Mouse (Mus musculus): ENCODE measurements at regions not wholly inside any gene's neighbourhood (a gene's known extent, or its start where the extent isn't known, plus 50 kb on each side); places are given as distances from the start of the nearest gene placed in this dataset.

- DNase-seq: no peak
These were observed 71.4 kb downstream of the Emp1 start for GRCm38 (mm10) chr6:135433753-135434152.

DNA sequence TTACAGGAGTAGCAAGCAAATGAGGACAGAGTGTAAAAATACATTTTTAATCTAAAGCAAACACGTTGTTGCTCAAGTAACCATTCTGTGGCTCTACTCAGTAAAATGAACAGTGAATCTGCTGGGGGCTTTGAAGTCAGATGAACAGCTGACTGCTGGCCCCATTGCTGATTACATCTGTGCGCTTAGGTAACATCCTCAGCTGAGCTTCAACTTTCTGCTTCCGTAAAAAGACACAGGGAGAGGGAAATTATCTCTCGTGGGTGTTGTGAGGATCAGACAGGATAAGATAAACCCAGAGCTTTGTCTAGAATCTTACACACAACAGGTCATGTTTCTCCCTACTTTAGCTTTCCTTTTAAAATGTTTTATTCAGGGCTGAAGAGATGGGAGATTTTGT, 74.0 kb downstream of the Emp1 start:
- no peak for DNase-seq

- no peak for DNase-seq
These were observed 75.9 kb downstream of the Emp1 start for GRCm38 (mm10) chr6:135438271-135438670.

- DNase-seq: peak in 1 of 2 experiments; percentile 8
These were observed 79.0 kb downstream of the Emp1 start for GRCm38 (mm10) chr6:135441126-135441871.

GRCm38 (mm10) chr6:135444661-135445060, 82.3 kb downstream of the Emp1 start:
- DNase-seq: peak; percentile 92 to 96

GRCm38 (mm10) chr6:135445070-135445469, 82.7 kb downstream of the Emp1 start:
- no peak for DNase-seq

DNA sequence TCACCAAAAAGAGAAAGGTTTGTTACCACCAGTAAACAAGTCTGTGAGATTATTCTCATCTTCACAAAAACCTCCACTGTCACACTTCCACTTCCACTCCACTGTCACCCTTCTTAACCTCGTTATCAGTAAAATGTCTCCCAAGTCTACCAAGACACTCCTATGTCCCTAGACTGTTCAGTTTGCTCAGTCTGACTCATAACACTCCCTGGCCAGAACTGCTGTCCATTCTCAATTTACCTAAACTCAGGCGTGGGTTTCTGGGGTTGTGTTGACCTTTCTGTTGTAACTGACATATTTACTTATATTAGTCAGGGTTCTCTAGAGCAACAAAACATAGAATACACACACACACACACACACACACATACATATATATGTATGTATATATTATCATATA, 85.5 kb downstream of the Emp1 start:
- no peak for DNase-seq

DNA sequence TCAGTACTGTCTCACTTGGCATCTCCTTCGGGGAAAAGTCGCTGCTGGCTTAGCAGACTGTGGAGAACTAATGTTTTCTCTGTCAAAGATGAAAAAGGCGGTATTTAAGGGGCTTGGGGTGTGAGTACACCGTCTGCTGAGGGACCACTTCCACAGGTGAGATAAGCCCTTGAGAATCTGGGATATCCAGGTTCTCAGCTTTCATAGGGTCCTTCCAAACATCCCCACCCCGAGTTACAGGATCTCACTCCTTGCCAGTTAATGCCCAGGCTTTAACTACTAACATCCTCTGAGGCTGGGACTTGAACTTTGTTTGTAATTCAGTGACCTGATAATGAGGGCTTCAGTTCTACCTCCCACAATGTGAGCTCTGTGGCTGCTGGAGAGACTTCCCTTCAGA, 86.9 kb downstream of the Emp1 start:
- no peak for DNase-seq

- DNase-seq: no peak
These were observed 88.2 kb downstream of the Emp1 start for GRCm38 (mm10) chr6:135450573-135450972.

GRCm38 (mm10) chr6:135451165-135451797, 88.9 kb downstream of the Emp1 start:
- no peak for DNase-seq

DNA sequence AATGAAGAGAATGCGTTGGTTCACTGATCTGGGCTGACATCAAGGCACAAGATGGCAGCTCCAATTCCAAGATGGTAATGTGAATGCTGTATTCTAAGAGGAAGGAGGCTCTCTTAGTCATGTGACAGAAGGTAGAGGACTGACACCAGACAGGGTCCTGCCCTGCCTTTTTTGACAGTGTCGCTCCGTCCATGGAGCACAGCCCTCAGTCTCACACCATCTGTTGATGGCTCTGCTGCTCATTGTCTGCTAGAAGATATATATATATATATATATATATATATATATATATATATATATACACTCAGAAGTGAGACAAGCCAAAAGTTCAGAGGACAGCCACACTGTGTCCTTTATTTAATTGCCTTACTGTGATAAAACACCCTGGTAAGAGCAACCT, 90.7 kb downstream of the Emp1 start:
- no peak for DNase-seq

DNA sequence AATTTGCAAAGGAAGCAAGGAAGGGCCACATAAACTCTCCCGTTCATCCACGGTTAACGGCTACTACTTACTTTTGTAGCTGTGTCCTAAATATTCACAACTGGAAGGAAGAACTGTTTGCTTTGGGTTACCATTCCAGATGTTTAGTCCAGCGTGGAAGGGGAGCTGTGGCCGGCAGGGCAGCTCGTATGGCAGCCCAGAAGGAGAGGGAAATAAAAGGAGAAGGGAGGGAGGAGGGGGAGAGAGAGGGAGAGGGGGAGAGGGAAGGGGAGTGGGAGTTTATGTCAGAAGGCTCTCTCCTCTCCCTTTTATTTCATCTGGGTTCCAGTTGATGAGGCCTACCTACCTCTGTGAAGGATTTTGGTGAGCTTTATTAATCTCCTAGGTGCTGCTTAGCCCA, 110.2 kb downstream of the Emp1 start:
- DNase-seq: no peak

DNA sequence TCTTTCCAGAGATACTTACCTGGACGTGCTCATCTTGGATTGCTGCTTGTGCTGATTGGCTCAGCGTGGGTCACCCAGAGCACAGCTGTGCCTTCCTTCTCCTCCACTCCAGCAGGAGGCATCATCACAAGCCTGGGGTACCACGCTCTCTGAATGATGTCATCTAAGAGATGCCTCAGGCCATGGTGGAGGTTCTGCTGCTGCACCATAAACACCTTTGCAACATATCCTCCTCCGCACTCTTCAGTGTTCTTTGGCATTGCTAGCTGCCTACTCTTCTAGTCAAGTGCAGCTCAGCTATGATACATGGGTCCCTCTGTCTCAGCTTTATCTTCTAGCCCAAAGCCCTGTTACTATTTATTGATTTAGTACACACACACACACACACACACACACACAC, 110.8 kb downstream of the Emp1 start:
- no peak for DNase-seq

DNA sequence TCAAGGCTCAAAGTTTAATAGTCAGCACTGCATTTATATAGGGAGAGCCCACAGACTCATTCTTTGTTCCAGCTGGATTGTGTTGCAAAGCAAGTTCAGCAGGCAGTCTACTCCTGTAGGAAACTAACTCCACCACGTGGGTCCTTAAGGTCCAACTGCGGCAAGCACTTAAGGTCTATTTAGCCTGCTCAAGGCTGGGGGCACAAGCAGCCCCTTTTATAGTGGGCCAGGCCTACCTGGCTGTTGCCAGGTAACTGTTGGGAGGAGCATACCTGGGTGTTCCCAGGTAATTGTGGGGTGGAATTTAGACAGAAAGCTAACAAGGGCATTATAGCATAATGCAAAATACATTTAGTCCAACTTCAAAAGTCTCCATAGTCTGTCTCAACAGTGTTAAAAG, 126.5 kb downstream of the Emp1 start:
- no peak for DNase-seq

GRCm38 (mm10) chr6:135493983-135494382, 131.6 kb downstream of the Emp1 start:
- no peak for DNase-seq

GRCm38 (mm10) chr6:135495841-135496240, 133.5 kb downstream of the Emp1 start:
- DNase-seq: no peak

- no peak for DNase-seq
These were observed 136.2 kb downstream of the Emp1 start for GRCm38 (mm10) chr6:135498592-135498991.

- no peak for DNase-seq
These were observed 138.0 kb downstream of the Emp1 start for GRCm38 (mm10) chr6:135500381-135500780.

DNA sequence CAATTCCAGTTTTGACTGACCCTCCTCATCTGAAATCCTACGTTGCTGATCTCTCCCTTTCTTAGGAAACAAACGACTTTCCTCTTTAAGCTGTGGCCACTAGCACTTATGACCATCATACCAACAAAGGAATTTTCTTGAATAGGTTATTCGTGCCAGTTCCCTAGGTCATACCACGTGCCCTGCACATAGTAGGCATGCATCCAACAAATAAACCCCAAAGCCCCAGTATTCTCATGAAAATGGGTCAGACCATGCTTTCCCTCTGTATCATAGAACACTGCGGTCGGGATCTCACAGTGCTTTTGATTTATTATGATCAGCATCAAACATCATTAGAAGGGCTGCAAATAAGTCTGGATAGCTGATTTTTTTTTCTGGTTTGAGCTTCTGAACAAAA, 139.4 kb downstream of the Emp1 start:
- no peak for DNase-seq

GRCm38 (mm10) chr6:135502405-135502804, 140.1 kb downstream of the Emp1 start:
- DNase-seq: no peak

- no peak for DNase-seq
These were observed 156.5 kb downstream of the Emp1 start for GRCm38 (mm10) chr6:135518710-135519437.

- no peak for DNase-seq
These were observed 157.1 kb downstream of the Emp1 start for GRCm38 (mm10) chr6:135519438-135519803.

DNA sequence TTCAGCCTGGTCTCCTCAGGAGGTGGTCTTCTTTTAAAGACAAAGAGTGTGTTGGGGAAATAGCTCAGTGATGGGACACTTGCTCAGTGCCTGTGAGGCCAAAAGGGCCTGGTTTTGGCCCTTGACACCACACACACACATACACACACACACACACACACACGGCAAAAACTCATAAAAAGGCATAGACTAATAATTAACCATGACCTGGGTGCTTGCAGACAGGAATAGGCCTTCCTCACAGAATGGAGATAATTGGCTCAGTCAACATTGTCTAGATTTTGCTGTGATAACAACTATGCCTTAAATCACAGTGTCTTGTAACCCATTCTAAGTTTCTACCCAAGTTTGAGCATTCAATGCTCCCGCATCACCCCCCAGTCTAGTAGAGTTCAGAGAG, 158.5 kb downstream of the Emp1 start:
- no peak for DNase-seq

DNA sequence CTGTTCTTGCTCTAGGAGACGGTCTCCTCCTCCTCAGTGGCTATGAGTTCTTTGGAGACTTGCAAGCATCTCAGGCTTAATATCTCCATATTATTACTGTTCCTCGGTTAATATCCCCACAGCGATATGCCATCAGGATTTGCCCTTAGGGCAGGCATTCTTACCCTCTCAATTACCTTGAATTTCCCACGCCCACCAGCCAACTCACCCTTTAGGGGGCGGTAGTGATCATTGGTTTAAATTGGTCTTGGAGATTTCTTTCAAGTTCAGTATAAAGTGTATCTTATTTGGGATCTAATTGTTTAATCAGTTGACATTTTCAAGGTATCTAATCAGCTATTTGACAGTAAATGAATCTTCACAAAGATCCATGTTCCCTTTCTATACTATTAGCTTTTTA, 162.5 kb downstream of the Emp1 start:
- DNase-seq: peak; percentile 13 to 37

Data from cerebellum, postnatal 25 days (tissue).